Mouse (Mus musculus) liver, embryonic 16.5 days (tissue): ENCODE results near the gene Slc44a1. TPM values are rescaled to one million over a fixed set of nuclear protein-coding genes. Genes with fewer than 3 reads are reported as not detected.
A peak's percentile ranks its signal among the peaks of the same experiment; 100 is the strongest.

Experiments used
- ATAC-seq: fragments of 200-750 bp; cut with Nextera tagmentation; 2 replicates; pipeline ENCODE4 v1.8.0; 2017; ENCODE audit warnings: low read depth, mild to moderate bottlenecking, moderate number of reproducible peaks, moderate library complexity
- H3K27ac ChIP-seq: fragments of 300-500 bp; sonication (generic); 2 replicates; pipeline ENCODE4 v1.5.1; 2014; ENCODE audit warnings: mild to moderate bottlenecking, low read length
- H3K27me3 ChIP-seq: fragments of 300-500 bp; sonication (generic); 2 replicates; pipeline ENCODE4 v1.6.1; 2014; ENCODE audit warnings: low read depth, low read length, mixed read lengths; ENCODE audit not compliant: control insufficient read depth, insufficient read depth
- H3K36me3 ChIP-seq: fragments of 300-500 bp; sonication (generic); 2 replicates; pipeline ENCODE4 v1.6.1; 2014; ENCODE audit warnings: mild to moderate bottlenecking; ENCODE audit not compliant: control insufficient read depth, insufficient read depth
- H3K4me1 ChIP-seq: fragments of 300-500 bp; sonication (generic); 2 replicates; pipeline ENCODE4 v1.6.1; 2014; ENCODE audit warnings: low read depth, low read length, mixed read lengths; ENCODE audit not compliant: control insufficient read depth
- H3K4me2 ChIP-seq: fragments of 300-500 bp; sonication (generic); 2 replicates; pipeline ENCODE4 v1.6.1; 2014; ENCODE audit warnings: low read depth, low read length, mixed read lengths
- H3K4me3 ChIP-seq: fragments of 300-500 bp; sonication (generic); 2 replicates; pipeline ENCODE4 v1.5.1; 2014; ENCODE audit warnings: low read depth, mild to moderate bottlenecking, low read length
- H3K9ac ChIP-seq: fragments of 300-500 bp; sonication (generic); 2 replicates; pipeline ENCODE4 v1.6.1; 2014; ENCODE audit warnings: low read depth, low read length
- H3K9me3 ChIP-seq: fragments of 300-500 bp; sonication (generic); replicated peaks from 2 replicates; pipeline ENCODE4 v1.6.1; 2016; ENCODE audit warnings: low read length; ENCODE audit not compliant: control insufficient read depth
- WGBS: fragments of 180-500 bp; shearing (Covaris S2); extraction: QIAGEN DNeasy Blood & Tissue Kit; methylation state at CpG from one replicate; pipeline ENCODE4 v1.1.7; 2014; ENCODE audit not compliant: insufficient replicate concordance; 5-methylcytosine and 5-hydroxymethylcytosine counted together
- polyA plus RNA-seq: library from polyadenylated mRNA; unstranded; fragments of >200 nt; fragmentation: Nextera tagmentation; extraction: Ambion mirVana; gene quantifications from 2 replicates; pipeline ENCODE4 v1.2.1, GENCODE M21; 2015

The Slc44a1 gene
- polyA plus RNA-seq, 1 experiment from 2014 or later: 9.7 TPM

DNA sequence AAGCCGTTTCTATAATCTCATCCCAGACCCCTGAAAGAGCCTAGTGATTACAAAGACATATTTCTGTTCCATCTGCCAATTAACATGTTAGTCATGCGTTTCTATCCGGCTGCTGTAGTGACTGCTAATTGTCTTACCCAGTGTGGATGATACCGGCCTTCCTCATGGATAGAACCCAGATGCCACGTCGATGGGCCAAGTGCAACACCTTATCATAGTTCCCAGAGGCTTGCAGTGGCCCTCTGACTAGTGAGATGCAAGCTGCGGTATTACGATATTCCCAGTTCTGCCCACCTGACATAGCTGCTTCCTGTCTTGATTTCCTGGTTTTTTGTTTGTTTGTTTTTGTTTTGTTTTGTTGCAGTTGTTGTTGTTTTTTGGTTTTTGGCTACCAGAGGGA lies 151.7 kb downstream of the Slc44a1 start:
- Histone ChIP-seq H3K27me3 (no peaks in the 10 kb centered on the region), H3K27ac (no peak overlapping the region)
- WGBS: 59% methylated on average over 8 of the region's 8 CpGs

DNA sequence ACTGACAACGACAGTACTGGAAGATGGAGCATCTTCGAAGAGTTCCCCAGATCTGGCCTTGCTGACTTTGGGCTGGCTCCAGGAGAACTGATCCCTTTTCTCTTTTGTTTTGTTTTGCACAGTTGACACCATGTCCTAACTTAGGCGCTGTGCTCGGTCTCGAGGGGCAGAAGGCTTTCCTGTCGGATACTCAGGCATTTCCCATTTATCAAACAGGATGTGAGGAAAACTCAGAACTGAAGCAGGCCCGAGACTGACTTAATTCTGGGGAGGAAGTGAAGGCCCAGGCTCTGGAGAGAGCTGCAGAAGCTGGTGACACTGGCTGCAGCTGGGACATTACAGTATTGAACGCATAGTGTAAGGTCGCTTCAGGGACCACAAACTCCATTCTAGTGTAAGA lies 152.2 kb downstream of the Slc44a1 start:
- ATAC-seq: no peak
- H3K27ac ChIP-seq: no peak overlapping the region
- H3K36me3 ChIP-seq: no peaks in the 10 kb centered on the region
- 42% methylated on average over 9 of the region's 9 CpGs for WGBS
- no peak overlapping the region for H3K4me2 ChIP-seq
- no peaks in the 10 kb centered on the region for H3K27me3 ChIP-seq
- no peak overlapping the region for H3K9ac ChIP-seq
- no peak overlapping the region for H3K4me3 ChIP-seq
- H3K4me1 ChIP-seq: no peaks in the 10 kb centered on the region; the same call in none of the 2 replicates
- no peaks in the 10 kb centered on the region for H3K9me3 ChIP-seq

More for the DNA sequence above, 151.7 kb downstream of the Slc44a1 start:
- Histone ChIP-seq H3K4me2 (no peak overlapping the region), H3K9me3 (no peaks in the 10 kb centered on the region), H3K9ac (no peak overlapping the region), H3K4me3 (no peak overlapping the region), H3K4me1 (no peaks in the 10 kb centered on the region; the same call in none of the 2 replicates), H3K36me3 (no peaks in the 10 kb centered on the region)
- ATAC-seq: no peak

DNA sequence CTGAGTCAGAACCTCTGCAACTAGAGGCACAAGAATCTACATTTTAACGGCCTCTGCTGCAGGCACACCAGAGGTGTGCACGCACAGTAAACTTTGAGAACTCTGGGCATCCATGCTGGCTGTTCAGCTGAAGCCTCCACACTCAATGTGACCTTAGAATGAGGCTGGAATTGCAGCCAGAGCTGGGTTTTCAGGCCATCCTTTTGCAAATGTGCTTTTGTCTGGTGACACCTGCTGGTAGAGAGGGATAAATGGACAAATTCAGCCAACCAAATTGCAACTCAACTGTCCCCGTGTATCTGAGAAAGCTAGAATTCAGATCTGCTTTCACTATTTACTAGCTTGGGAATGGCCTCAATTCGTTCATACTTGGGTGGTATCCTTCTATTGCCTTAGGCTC lies 154.0 kb downstream of the Slc44a1 start:
- Histone ChIP-seq H3K9me3 (no peaks in the 10 kb centered on the region), H3K27me3 (no peaks in the 10 kb centered on the region), H3K27ac (no peak overlapping the region; the same call in 1 of the 2 replicates), H3K4me1 (no peaks in the 10 kb centered on the region; the same call in none of the 2 replicates), H3K4me3 (no peak overlapping the region), H3K9ac (no peak overlapping the region), H3K36me3 (no peaks in the 10 kb centered on the region), H3K4me2 (no peak overlapping the region)
- 21% methylated on average over 4 of the region's 4 CpGs for WGBS
- ATAC-seq: no peak

DNA sequence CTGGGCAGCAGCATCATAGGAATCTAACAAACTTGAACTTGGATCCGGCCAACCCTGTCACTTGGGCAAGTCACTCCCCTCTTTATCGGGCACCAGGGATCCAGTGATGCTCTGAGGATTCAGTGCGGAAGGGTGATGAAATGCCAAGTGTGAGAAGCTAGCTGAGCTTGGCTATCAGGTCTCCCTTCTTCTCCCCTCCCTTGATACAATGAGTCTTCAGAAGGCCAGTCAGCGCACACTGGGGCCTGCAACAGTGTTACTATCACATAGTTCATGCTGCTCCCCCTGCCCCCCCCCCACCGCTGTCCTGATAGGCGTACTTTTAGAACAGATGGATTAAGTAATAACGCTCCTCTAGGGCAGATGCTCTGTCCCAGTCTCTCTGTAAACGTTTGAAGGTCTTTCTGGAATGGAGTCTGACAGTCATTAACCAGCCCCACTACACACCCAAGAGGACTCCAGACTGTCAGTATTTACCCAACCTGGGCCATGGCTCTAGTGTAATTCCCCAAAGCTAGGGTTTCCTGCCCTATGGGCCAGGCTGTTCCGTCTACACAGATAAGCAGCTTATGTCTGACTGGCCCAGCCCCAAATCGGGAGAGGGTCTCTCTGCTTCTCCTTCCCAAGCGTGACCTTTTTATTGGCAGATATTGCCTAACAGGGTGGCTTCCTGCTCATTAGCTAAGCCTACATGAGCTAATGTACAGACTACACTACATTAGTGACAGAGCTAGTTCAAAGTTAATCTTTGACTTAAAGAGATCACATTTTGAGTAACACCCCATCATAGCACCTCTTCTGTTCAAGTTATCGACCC lies 155.2 kb downstream of the Slc44a1 start:
- H3K27me3 ChIP-seq: no peaks in the 10 kb centered on the region
- H3K4me3 ChIP-seq: no peak overlapping the region
- H3K36me3 ChIP-seq: no peaks in the 10 kb centered on the region
- no peaks in the 10 kb centered on the region; the same call in none of the 2 replicates for H3K4me1 ChIP-seq
- H3K9me3 ChIP-seq: no peaks in the 10 kb centered on the region
- peak; percentile 88 for ATAC-seq
- no peak overlapping the region for H3K9ac ChIP-seq
- peak overlapping the region; percentile 87 for H3K27ac ChIP-seq
- WGBS: 50% methylated on average over 12 of the region's 12 CpGs
- peak overlapping the region; percentile 34; the same call in 1 of the 2 replicates for H3K4me2 ChIP-seq

DNA sequence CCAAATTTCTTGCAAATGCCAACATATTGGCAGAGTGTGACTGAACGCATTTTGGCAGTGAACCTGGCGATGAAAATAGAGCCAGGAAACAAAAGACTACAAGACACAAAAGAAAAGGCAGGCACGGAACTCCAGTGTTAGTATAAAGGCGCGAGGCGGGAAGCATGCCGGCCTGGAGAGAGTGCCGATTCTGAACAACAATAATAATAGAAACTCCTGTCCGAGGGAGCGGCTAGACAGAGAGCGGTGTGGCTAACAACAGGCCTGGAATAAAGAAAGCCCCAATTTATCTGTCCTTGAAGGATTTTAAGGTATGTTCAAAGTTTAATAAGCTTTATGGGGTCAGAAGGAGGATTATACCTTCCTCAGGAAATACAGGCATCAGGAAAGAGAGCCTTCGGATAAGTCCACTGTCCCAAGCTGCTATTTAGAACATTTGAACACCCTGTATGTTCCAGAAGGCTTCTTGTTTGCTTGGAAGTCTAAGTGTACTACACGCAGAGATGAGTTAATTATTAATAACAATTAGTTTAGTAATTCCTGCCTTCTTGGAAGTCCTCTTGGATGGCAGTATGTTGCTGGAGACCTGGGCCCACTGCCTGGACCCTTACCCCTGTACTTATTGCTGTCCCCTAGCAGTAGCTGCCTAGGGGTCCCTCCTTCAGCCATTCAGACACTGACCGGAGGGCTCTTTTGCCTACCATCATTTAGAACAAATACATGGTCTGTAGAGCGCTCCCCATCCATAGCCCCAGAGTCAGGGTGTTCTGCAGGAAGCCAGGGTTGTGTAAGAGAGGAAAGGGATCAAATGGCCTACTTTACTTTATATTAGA lies 156.1 kb downstream of the Slc44a1 start:
- Histone ChIP-seq H3K4me2 (peak overlapping the region; percentile 34), H3K9me3 (no peaks in the 10 kb centered on the region), H3K4me3 (no peak overlapping the region), H3K27me3 (no peaks in the 10 kb centered on the region), H3K27ac (peak overlapping the region; percentile 87), H3K36me3 (no peaks in the 10 kb centered on the region), H3K4me1 (no peaks in the 10 kb centered on the region; the same call in none of the 2 replicates), H3K9ac (no peak overlapping the region)
- WGBS: 62% methylated on average over 15 of the region's 15 CpGs
- peak; percentile 39 for ATAC-seq

DNA sequence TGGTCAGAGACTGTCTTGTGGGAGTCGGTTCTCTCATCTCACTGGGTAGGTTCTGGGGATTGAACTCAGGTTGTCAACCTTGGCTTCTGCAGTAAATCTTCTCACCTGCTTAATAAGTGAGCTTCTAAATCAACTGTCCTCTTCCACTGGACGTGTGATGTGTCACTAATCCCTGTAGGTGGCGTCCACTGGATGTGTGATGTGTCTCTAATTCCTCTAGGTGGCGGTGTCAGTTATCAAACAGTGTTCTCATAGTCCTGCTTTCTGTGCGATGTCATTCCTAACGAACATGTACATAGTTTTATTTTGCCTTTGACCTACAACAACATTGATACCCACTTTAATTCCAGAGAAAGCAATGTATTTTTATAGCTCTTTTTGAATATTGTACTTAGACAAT lies 160.2 kb downstream of the Slc44a1 start:
- Histone ChIP-seq H3K36me3 (no peaks in the 10 kb centered on the region), H3K27me3 (no peaks in the 10 kb centered on the region), H3K27ac (no peak overlapping the region), H3K4me2 (no peak overlapping the region), H3K9me3 (no peaks in the 10 kb centered on the region), H3K4me1 (no peaks in the 10 kb centered on the region), H3K4me3 (no peak overlapping the region), H3K9ac (no peak overlapping the region)
- no peak for ATAC-seq
- WGBS: 46% methylated on average over 6 of the region's 6 CpGs

DNA sequence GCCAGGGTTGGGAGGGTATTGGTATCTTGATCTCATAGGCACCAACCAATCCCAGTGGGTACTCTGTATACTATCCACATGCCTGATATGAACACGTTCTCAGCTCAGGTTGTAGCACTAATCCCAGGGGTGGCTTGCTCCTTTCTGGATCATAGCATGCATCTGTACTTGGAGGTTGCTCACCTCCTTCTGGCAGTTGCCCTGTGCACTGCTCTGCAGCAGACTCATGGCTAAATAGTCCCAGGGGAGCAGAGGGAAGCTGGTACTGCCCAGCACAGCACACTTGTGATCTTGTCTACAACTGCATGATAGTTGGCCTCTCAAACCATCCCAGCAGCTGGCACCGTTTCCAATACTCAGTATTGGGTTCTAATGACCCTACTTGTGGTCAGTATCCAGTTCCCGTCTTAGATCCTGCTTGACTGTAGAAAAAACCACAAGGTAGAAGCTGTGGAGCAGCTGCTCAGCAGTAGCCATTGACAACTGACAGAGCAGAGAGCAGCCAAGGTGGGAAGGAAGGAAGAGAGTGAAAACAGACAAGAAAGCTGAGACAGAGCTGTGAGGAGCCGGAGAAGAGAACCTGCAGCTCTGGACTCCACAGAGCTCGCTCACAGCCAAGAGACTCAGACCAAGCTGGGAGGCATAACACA lies 174.5 kb downstream of the Slc44a1 start:
- no peak overlapping the region for H3K27ac ChIP-seq
- ATAC-seq: no peak
- H3K4me1 ChIP-seq: no peaks in the 10 kb centered on the region
- H3K9me3 ChIP-seq: no peaks in the 10 kb centered on the region
- H3K27me3 ChIP-seq: no peaks in the 10 kb centered on the region
- H3K4me3 ChIP-seq: no peak overlapping the region
- no peak overlapping the region for H3K4me2 ChIP-seq
- 46% methylated on average over 5 of the region's 5 CpGs for WGBS
- H3K36me3 ChIP-seq: no peaks in the 10 kb centered on the region
- H3K9ac ChIP-seq: no peak overlapping the region

DNA sequence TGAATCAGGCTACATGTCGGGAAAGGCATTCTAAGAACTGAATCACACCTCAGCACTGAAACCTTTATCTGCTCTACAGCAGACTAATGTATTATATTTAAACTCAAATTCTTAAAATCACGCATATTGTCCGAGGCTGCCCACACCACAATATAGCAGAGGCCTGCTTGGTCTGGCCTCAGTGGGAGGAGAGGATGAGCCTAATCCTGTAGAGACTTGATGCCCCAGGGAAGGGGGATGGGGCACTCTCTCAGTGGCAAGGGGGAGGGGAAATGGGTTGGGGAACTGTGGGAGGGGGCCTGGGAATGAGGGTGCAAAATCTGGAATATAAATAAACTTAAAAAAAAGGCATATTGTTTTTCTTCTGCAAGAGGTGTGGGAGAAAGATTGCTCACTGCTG lies 177.8 kb downstream of the Slc44a1 start:
- H3K4me2 ChIP-seq: no peak overlapping the region
- no peaks in the 10 kb centered on the region for H3K4me1 ChIP-seq
- H3K27ac ChIP-seq: no peak overlapping the region
- no peaks in the 10 kb centered on the region for H3K36me3 ChIP-seq
- 42% methylated on average over 3 of the region's 3 CpGs for WGBS
- H3K9ac ChIP-seq: no peak overlapping the region
- H3K4me3 ChIP-seq: no peak overlapping the region
- H3K9me3 ChIP-seq: no peaks in the 10 kb centered on the region
- ATAC-seq: no peak
- no peaks in the 10 kb centered on the region for H3K27me3 ChIP-seq
